Mouse (Mus musculus): ENCODE data around the gene Pde5a.
A peak's percentile ranks its signal among the peaks of the same experiment; 100 is the strongest.

Gene Pde5a

DNA sequence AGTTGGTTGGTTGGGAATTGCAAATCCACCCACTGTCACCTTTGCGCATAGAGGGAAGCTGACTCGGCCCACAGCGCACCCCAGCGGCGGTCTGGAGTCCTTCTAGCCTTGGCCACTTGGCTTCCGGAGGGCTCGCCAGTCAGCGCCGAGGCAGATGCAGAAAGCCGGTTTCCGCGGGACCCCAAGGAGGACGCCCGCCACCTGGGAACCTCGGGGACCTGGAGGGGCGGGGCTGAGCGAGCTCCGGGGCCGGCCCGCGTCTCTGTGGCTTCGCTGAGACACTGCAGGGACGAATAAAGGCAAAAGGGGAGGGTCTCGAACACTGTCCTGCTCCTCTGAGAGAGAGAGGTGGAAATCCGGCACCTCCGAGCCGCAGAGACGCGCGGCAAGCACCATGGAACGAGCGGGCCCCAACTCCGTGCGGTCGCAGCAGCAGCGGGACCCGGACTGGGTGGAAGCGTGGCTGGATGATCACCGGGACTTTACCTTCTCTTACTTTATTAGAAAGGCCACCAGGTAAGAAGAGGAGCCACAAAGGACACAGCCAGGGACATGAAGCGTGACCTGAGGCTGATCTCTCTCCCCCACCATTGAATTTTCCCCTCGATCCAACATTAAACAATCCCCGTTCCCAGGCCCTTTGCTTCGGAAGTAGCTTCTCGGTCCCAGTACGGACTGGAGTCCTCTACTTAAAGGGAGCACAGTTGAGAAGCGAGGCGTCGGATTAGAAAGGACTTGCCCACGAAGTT lies at the start of gene Pde5a:
TSS of gene Pde5a (plus strand) at position 96 of the 749 bp plus-strand sequence.
- DNase-seq (ENCODE audit: low spot score in 2 of 2), result peak; percentile 28 to 49

DNA sequence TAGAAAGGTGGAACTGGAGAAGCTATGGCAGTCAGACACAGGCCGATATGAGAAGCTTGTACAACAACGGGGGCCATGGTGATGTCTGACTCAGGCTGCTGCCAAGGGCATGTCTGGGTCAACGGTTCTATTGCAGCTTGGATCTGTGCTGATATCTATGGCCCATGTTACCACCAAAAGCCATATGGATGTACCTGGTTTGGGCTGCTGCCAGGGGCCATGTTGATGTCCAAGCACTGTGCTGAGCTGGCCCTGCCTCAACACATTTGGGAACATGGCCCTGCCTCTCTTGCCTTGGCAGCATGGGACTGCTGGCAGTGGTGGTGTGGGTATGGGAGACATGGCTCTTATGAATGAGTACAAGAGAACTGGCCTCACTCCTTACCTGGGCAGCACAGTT lies 47.9 kb upstream of the Pde5a start:
- DNase-seq (ENCODE audit: low spot score in 2 of 2), result no peak

DNA sequence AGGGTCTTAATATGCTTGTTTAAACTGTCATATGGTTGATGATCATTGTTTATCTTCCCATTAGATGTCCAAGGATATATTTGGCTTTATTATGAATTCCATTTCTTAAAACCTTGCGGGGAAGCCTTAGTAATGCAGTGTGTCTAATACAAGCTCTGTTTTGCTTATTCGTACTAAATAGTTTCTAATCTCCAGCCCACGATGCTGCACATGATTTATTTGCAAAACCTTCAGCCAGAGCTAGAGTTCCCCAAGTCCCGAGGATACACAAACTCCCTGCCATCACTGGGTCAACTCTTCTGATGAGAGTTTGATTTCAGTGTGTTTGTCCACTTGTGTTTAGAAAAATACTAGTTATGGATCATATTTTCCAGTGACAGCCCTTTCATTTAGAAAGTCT lies 46.4 kb upstream of the Pde5a start:
- no peak for DNase-seq (ENCODE audit: low spot score in 2 of 2)

DNA sequence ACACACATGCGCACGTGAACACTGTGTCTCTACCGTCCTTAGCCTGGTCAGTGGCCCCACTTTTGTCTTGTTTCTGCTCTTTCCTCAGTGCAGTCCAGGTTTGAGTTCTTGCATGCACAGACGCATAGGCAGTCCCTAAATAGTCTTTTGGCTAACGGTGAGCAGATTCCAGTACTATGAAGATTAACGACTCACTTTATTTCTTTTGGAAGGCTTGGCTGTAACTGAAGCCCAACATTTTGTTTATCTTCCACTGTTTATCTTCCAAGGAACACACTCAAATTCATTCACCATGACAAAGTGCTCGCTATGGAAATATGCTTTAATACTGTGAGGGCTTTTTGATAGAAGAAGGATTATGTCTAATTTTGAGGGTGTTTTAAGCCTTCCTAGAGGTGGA lies 43.9 kb upstream of the Pde5a start:
- DNase-seq (ENCODE audit: low spot score in 2 of 2), result no peak

DNA sequence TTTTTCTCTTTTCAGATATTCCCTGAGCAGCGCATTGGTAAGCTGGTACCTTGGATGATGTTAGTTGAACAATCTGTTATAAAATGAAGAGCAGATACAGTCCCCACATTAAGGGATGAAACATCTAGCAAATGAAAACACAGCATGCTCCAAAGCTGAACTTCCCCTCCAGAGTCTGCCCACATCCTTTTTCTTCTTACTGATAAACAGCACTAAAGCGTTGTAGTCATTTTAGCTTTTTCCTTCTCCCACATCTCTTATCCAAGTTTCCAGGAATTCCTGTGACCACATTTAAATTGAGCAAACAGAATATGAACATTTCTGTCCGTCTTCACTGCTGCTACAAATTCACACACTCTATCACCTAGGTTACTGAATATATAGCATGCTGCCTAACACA lies 35.7 kb upstream of the Pde5a start:
- no peak for DNase-seq (ENCODE audit: low spot score in 2 of 2)

DNA sequence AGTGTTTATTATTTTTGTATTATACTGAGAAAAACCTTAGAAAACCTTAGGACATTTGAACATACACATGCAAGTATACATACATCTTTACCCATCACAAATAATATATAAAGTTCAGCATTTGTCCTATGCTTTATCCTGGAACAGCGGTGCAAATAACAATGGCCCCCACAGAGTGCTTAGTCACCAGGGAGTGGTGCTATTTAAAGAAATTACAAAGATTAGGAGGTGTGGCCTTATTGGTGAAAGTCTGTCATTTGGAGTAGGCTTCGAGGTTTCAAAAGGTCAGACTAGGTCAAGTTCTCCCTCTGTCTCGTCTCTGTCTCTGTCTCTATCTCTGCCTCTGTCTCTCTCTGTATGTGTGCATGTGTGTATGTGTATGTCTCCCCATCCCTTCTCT lies 32.9 kb upstream of the Pde5a start:
- no peak for DNase-seq (ENCODE audit: low spot score in 2 of 2)

DNA sequence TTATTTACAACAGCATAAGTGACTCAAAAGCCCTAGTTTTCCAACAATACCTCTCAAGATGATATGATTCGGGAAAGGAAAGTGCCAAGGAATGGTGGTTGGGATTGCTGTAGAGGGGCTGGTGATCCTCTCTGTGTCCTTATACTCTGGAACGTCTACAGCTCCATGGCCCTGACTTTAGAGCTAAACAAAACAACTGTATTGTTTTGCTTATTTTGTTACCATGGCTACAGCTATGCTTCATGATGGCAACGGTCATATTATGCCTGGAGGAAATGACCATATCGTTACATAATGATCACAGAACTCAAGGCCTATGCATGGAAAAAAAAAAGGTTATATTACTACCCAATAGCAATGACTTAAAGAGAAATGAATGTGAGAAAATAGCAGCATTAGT lies 32.1 kb upstream of the Pde5a start:
- no peak for DNase-seq (ENCODE audit: low spot score in 2 of 2)

DNA sequence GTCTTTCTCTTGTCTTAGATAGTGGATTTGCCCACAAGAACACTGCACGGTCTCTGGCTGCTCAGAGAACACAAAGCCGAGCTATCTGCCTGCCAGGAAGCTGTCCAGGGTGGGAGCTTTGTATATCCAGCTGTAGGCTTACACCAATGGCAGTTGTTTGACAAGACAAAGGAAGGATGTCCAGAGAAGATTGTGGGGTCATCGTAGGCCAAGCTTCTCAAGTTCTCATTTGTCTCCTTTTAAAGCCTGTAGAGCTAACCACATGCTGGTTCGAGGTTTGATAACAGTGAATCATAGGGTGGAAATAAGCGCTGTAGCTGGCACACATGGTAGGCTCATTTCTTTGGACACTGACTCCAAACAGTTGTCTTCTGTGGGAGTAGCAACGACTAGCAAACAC lies 24.5 kb upstream of the Pde5a start:
- no peak for DNase-seq (ENCODE audit: low spot score in 2 of 2)

DNA sequence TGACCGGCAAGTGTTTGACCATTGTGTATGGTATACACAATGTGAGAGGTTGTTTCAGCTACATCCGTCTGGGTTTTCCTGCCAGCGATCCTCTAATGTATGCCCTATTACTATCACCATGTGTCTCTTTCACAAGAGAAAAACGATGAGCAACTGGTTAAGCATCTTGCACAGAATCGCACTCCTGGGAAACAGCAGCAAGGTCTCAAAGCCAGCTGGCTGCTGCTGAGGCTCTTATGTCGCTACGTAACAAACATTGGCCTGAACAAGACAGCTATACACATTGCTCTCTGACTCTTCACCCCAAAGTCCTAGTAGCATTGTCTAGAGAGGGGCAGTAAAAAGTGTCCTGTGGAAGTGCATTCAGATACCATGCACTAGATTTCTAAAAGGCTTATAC lies 23.5 kb upstream of the Pde5a start:
- no peak for DNase-seq (ENCODE audit: low spot score in 2 of 2)

DNA sequence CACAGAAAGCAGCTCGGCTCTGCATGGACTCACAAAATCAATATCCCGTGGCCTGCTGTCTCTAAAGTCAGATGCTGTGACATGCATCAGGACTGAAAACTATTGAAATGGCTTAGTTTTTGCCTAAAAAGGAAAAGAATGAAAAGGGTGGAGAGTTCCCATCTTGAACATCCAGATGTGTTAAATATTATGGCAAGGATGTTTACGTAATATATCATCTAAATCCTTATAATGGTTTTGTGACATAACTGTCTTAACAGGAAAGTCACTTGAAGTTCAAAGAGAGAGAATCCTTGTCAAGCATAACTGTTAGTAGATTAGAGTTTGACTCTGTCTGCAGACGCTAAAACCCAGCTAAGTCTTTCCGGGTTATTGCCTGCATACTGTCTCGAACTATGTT lies 20.3 kb upstream of the Pde5a start:
- no peak for DNase-seq (ENCODE audit: low spot score in 2 of 2)

DNA sequence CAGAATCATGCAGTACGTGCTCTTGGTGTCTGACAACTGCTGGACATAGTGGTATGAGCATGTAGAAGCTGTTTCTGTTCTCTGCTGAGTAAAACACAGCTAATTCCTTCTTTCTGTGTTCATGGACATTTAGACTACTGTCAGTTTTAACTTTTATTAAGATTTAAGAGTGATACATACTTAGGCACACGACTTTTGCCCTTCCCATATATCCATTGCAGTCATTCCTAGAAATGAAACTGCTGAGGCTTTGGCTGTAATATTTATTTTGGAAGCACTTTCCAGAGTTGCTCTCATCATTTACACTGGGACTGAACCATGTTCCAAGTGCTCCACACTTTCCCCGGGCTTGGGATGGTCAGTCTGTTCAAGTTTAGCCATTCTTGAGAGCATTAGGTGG lies 18.6 kb upstream of the Pde5a start:
- DNase-seq (ENCODE audit: low spot score in 2 of 2), result no peak

DNA sequence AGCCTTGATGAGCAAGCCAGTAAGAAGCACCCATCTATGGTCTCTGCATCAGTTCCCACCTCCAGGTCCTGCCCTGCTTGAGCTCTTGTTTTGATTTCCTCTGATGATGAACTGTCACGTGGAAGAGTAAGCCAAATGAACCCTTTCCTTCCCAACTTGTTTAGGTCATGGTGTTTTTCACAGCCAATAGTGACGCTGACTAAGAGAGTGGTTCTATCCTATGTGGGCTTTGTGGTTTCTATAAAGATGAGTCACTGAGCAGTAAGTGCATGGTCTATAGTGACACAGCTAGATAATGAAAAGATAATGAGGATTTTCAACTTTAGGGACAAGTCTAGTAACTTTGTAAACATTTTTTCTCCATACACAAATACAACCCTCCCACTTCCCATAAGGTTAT lies 10.1 kb upstream of the Pde5a start:
- DNase-seq (ENCODE audit: low spot score in 2 of 2), result no peak

DNA sequence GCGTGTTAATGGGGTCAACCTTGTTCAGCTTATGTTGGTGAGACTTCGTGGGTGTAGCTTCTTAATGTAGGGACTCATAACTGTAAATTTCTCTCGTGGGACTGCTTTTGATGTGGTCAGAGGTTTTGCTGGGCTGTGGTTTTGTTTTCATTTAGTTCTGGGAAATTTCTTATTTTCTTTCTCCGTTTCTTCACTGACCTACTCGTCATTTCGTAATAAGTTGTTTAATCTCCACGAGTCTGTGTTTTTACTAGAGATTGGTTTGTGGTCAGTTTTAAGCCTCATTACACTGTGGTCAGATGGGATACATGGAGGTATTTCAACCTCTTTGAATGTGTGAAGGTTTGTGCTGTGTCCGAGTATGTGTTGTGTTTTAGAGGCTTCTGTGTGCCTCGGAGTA lies 7.2 kb upstream of the Pde5a start:
- no peak for DNase-seq (ENCODE audit: low spot score in 2 of 2)

DNA sequence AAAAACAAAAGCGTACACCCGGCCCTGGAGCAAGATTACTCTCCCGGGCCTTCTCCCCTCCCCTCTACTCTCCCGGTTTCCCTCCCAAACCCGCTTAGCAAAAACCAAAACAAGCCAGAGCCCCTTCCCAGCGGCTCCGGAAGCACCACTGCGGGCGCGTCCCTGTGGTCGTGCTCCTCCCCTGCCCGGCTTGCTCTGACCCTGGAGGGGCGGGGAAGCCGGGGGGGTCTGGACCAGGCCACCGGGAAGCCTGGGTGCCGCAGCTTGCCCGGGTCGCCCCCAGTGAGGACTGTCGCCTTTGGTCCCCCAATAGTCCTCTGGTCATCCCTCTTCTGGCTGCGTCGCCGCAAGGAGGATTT lies 833 bp downstream of the Pde5a start:
- peak in 1 of 2 experiments; percentile 9 for DNase-seq (ENCODE audit: low spot score in 2 of 2)

DNA sequence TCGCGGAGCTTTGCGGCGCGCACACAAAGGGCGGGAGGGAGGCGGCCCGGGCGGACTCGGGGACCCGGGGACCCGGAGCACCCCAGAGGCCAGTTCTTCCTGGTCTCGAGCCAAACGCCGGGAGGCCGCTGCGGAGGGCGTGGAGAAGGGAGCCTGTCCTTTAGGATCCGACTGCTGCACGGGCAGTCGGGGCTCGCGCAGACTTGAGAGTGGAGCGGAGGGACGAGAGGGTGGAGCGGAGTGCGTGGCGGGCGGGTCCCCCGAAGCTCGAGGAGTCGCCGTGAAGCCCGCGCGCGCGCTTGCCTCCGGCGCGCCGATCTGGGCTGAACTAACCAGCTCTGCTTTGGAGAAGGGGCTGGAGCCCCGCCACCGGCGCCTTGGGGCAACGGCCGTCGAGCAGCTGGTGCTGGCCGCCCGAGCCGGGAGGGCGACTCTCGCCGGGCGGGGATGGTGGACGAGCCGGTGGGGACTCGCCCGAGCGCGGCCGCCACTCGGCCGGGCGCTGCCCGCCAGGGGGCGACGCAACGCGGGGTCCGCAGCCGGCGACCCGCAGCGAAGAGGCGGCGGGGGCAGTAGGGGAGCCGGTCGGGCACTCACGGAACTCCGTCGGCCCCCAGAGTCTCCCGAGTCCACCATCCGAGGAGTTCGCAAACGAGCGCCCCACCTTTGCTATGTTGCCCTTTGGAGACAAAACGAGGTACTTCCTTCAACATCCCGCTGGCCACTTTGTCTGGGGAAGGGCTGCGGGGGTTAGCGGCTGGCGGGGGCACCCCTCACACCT lies 1.4 kb downstream of the Pde5a start:
- DNase-seq (ENCODE audit: low spot score in 2 of 2), result peak; percentile 27 to 52

DNA sequence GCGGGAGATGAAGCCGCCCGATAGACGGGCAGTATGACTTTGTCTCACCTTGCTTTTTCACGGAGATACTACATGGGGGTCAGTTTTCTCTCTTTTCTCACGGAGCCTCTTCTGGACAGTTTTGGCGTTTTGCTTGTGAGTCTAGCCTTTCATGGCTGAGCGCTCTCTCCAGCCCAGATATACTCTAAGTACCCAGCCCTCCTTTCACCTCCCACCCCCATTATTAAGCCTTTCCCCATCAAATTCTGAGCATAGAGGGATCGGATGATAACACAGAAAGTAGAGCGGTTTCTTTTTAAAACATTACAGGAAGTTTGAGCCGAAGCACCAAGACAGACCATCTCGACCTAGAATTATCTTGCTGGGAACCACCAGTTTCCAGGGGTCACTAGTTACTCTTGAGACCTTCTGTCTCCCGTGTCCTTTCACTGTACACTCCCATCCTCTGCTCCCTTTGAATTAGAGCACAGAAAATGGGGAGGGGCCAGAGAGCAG lies 2.0 kb downstream of the Pde5a start:
- DNase-seq (ENCODE audit: low spot score in 2 of 2), result no peak

DNA sequence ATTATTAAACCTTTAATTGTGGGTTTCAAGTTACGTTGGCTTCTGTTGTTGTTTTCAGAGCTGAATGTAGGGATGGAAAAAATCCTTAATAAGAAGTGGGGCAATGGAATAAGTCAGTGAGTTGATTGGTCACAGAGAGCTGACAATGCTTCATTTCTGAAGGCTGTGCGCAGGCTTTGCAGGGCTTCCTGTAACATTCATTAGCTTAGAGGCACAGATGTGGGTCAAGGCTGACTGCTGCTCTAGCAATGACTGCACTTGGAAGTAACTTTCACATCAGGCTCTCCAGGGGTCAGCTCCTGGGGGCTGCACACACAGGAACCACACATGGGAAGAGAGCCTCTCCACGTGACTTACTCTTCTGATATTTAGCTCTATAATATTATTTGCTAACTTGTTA lies 5.1 kb downstream of the Pde5a start:
- no peak for DNase-seq (ENCODE audit: low spot score in 2 of 2)

DNA sequence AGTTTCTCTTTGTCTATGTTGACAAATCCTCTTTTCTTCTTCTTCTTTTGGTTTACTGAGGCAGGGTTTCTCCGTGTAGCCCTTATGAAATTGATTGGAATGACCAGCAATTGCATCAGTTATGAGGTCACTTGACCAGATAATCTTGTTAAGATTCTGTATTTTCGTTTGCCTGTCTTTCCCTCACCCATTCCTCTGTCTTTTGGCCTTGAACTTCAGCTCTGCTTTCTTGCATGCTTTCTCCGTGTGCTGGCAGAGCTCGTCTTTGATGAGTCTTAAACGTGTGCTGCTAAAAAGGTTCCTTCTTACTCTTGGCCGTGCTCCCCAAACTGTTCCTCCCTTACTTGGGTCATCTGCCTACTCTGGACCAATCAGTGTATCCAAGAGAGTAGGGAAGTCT lies 5.6 kb downstream of the Pde5a start:
- DNase-seq (ENCODE audit: low spot score in 2 of 2), result no peak

DNA sequence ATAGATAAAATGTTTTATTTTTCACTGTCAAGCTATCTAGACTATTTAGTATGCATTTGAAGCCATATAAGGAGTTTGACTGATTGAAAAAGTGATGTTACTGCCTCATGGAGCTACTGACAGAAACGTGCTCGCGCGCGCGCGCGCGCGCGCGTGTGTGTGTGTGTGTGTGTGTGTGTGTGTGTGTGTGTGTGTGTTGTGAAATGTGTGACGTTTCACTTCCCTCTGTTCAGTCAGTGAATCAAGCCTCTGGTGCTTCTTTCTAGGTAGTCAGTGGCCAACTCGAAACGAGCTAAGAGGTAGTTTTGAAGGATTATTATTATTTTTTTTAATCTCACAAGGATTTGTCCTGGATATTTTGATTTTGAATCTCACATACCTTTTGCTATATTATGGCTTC lies 10.7 kb downstream of the Pde5a start:
- no peak for DNase-seq (ENCODE audit: low spot score in 2 of 2)

DNA sequence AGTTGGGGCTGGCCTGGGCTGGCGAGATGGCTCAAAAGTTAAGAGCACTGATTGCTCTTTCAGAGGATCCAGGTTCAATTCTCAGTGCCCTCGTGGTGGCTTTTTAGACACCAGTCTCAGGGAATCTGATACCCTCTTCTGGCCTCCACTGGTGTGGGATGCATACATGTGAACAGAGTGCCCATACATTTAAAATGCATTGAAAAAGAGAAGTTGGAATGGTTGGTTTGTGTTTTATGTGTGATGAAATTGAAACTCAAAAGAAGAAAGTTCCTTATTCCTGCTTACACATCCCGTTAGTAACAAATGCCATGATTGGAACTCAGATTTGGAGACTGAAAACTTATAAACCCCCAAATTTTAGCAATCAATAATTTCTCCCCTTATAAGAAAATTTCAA lies 15.5 kb downstream of the Pde5a start:
- no peak for DNase-seq (ENCODE audit: low spot score in 2 of 2)

DNA sequence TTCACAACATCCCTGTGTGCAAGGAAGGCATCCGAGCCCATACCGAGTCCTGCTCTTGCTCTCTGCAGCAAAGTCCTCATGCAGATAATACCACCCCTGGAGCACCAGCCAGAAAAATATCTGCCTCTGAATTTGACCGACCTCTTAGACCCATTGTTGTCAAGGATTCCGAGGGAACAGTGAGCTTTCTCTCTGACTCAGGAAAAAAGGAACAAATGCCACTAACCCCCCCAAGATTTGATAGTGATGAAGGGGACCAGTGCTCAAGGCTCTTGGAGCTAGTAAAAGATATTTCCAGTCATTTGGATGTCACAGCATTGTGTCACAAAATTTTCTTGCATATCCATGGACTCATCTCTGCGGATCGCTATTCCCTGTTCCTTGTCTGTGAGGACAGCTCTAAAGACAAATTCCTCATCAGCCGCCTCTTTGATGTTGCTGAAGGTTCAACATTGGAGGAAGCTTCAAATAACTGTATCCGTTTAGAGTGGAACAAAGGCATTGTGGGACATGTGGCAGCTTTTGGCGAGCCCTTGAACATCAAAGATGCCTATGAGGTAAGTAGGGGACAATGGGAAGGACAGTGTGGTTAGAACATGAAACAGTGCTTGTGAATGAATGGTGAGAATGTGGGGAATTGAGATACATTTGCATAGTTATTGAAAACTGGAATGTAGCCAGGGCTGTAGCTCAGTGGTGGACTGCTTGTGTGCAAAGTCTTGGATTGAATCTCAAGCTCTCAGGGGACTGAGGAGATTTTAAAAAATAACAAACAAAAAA lies 19.4 kb downstream of the Pde5a start:
- no peak for DNase-seq (ENCODE audit: low spot score in 2 of 2)

DNA sequence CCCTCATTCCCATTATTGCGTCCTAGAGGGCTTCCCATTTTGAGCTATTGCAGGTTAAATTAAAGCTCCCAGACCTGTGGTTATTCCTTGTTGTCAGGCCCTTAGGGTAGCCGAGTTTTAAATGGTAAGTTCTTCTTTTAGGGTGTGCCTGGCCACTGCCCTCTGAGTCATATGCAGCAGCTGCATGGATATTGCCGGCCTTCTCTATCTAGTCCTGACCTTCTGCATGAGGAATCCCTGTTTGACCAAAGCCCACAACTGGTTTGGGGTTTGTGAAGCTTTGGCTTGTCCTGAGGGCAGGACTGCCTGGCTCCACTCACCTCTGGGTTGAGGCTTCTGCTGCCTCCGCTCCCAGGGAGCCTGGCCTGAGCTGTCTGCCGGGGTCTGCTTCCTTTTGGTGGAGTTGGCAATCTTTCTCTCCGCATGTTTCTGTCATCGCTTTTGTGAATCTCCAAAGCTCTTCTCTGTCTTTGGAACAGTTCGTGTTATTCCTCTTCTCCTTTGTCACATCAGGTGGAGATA lies 34.6 kb downstream of the Pde5a start:
- DNase-seq (ENCODE audit: low spot score in 2 of 2), result no peak
